ENCODE assay signal across 11 mouse cellular contexts in the genomic region with DNA sequence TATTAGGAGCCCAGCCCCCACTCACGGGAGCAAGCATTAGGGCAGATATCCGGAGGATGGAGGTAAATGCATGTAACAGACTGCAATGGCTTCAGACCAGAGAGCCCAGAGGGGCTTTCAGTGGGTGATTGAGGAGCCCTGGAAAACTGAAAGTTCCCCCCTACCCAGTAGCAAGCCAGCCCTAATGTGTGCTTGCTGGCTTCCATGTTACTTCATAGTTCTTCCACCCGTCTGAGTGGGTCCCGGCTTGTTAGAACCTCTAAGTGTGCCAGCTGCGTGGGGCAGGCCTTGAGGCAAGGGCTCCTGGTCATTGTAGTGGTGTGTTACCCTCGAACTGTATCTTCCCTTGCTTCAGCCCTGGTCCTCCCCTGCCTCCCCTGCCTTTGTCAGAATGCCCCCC.
"Had no signal": no experiment of that assay in that cellular context is flagged by ENCODE, and none has a peak within 500 bp of the region (broad histone marks: within the 10 kb centered on the region; RNA-seq: fewer than 3 reads in every experiment).

No protein-coding gene starts in this region.

- H3K9ac ChIP-seq: liver, embryonic 15.5 days; neural tube, embryonic 12.5 days; stomach, embryonic 15.5 days had no signal

- H3K4me3 ChIP-seq: liver, embryonic 15.5 days; midbrain, embryonic 10.5 days; neural tube, embryonic 12.5 days; stomach, embryonic 15.5 days had no signal

- DNase-seq: kidney, adult 8-10 months; lung, adult 2 months; midbrain, embryonic 14.5 days; thymus, adult 2 months; thymus, postnatal 36 days had no signal

- H3K9me3 ChIP-seq: liver, embryonic 15.5 days; midbrain, embryonic 10.5 days; stomach, embryonic 15.5 days had no signal

- H3K36me3 ChIP-seq: liver, embryonic 15.5 days; midbrain, embryonic 10.5 days; neural tube, embryonic 12.5 days; stomach, embryonic 15.5 days had no signal

- H3K27ac ChIP-seq: kidney, postnatal 0 days; liver, embryonic 15.5 days; midbrain, embryonic 10.5 days; neural tube, embryonic 12.5 days had no signal

- H3K27me3 ChIP-seq: liver, embryonic 15.5 days; neural tube, embryonic 12.5 days; stomach, embryonic 15.5 days had no signal

- H3K4me2 ChIP-seq: liver, embryonic 11.5 days; liver, embryonic 15.5 days; neural tube, embryonic 12.5 days; stomach, embryonic 15.5 days had no signal
